Mouse (Mus musculus) kidney, postnatal 4 days (tissue): Measurements from ENCODE around the gene Caln1.

ENCODE experiments used
- DNase-seq, 2 experiments: peaks; one replicate each; pipeline ENCODE4 v3.0.0; 2021; ENCODE audit warnings: mixed read lengths in 2 of 2

Caln1 gene

GRCm38 (mm10) chr5:130369237-130369636, at the start of gene Caln1:
Caln1 (plus strand) TSS chr5:130369455.
- DNase-seq: peak; percentile 35 to 55

- no peak for DNase-seq
These were observed 49.5 kb upstream of the Caln1 start for GRCm38 (mm10) chr5:130319783-130320182.

- peak; percentile 50 to 58 for DNase-seq
These were observed 48.8 kb upstream of the Caln1 start for GRCm38 (mm10) chr5:130320485-130320884.

- DNase-seq: no peak
These were observed 43.8 kb upstream of the Caln1 start for GRCm38 (mm10) chr5:130325486-130325885.

- DNase-seq: peak in 1 of 2 experiments; percentile 39
These were observed 41.5 kb upstream of the Caln1 start for GRCm38 (mm10) chr5:130327615-130328263.

- peak in 1 of 2 experiments; percentile 30 for DNase-seq
These were observed 40.9 kb upstream of the Caln1 start for GRCm38 (mm10) chr5:130328366-130328765.

GRCm38 (mm10) chr5:130329889-130330288, 39.4 kb upstream of the Caln1 start:
- DNase-seq: no peak

GRCm38 (mm10) chr5:130330801-130331200, 38.5 kb upstream of the Caln1 start:
- no peak for DNase-seq

- DNase-seq: no peak
These were observed 38.0 kb upstream of the Caln1 start for GRCm38 (mm10) chr5:130331206-130331605.

- DNase-seq: no peak
These were observed 35.7 kb upstream of the Caln1 start for GRCm38 (mm10) chr5:130333566-130333965.

- no peak for DNase-seq
These were observed 35.3 kb upstream of the Caln1 start for GRCm38 (mm10) chr5:130333971-130334370.

GRCm38 (mm10) chr5:130335462-130335861, 33.8 kb upstream of the Caln1 start:
- no peak for DNase-seq

- DNase-seq: no peak
These were observed 28.6 kb upstream of the Caln1 start for GRCm38 (mm10) chr5:130340656-130341055.

- DNase-seq: no peak
These were observed 24.3 kb upstream of the Caln1 start for GRCm38 (mm10) chr5:130344999-130345398.

- DNase-seq: no peak
These were observed 23.4 kb upstream of the Caln1 start for GRCm38 (mm10) chr5:130345871-130346270.

- DNase-seq: peak; percentile 59 to 63
These were observed 14.0 kb upstream of the Caln1 start for GRCm38 (mm10) chr5:130355223-130355622.

GRCm38 (mm10) chr5:130363111-130363510, 6.1 kb upstream of the Caln1 start:
- no peak for DNase-seq

- DNase-seq: peak; percentile 78 to 80
These were observed 5.5 kb upstream of the Caln1 start for GRCm38 (mm10) chr5:130363773-130364172.

- no peak for DNase-seq
These were observed 1.0 kb upstream of the Caln1 start for GRCm38 (mm10) chr5:130368236-130368635.

- DNase-seq: no peak
These were observed 6.2 kb downstream of the Caln1 start for GRCm38 (mm10) chr5:130375411-130375810.

GRCm38 (mm10) chr5:130384222-130384912, 15.1 kb downstream of the Caln1 start, which contains the start of gene A330070K13Rik:
A330070K13Rik (minus strand) TSS chr5:130384631.
- peak; percentile 24 to 37 for DNase-seq

- no peak for DNase-seq
These were observed 17.2 kb downstream of the Caln1 start for GRCm38 (mm10) chr5:130386418-130386817.

- no peak for DNase-seq
These were observed 24.5 kb downstream of the Caln1 start for GRCm38 (mm10) chr5:130393618-130394355.

- DNase-seq: peak; percentile 14 to 19
These were observed 25.1 kb downstream of the Caln1 start for GRCm38 (mm10) chr5:130394386-130394785.
